Mouse (Mus musculus) retina, adult 2 months (tissue): ENCODE data around the gene Togaram2.

ENCODE experiments used
- DNase-seq: peaks from one replicate; pipeline ENCODE4 v3.0.0-alpha.2; 2012; ENCODE audit warnings: low read depth, low spot score

Togaram2 gene

DNA sequence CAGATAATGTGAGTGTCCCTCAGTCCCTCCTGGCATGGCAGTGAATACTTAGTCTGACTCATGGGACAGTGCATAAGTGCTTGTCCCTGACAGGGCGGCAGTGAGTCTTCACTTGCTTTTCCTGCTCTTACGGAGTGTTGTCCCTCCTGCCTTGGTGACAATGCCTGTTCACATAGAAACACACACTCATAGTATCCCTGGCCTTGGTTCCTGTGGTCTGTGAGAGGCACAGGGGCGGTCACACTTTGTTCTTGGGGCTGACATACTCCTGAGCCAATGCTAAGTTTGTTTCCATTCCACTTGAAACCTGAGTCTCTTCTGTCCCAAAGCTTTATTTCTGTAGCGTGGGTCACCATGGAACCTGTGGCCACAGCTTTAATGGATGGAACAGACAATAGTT lies 9.3 kb downstream of the Togaram2 start:
- DNase-seq: no peak

DNA sequence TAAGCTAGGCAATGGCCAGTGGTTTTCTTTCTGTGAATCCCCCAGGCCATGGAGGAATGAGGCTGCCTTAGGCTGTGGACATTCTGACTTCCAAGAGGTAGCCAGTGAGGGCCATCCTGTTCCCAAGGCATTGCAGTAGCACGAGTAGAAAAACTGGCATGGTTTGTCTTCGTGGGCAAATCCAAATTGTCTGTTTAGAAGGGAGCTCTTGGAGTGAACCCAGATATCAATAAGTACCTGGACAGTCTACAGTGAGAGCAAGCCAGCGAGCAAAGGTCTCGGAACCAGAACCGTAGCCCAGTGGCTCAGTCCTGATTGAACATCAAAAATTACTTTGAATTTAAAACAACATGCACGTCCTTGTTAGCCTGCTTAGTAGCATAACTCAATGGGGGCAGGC lies 10.2 kb downstream of the Togaram2 start:
- no peak for DNase-seq

DNA sequence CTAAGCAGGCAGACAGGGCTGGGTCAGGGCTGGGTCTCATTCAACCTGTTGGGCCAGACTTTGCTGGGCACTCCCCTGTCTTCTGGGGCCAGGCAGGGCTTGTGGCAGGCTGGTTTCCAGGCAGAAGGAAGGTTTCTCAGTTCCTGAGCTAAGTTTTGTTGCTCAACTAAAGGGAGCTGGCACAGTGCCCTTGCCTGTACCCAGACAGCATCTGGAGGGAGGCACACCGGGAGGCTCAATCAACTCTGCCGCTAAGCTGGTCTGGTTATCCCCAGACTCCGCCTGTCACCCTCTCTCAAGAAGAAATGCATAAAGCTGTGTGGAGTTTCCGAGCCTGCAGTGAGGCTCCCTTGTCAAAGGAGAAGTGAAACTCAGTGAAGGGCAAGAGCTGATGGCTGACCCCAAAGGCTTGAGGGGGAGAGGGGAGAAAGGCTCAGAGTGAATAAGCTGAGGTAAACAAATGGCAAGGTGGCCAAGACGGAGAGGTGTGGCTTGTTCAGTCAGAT lies 11.1 kb downstream of the Togaram2 start:
- DNase-seq: no peak

DNA sequence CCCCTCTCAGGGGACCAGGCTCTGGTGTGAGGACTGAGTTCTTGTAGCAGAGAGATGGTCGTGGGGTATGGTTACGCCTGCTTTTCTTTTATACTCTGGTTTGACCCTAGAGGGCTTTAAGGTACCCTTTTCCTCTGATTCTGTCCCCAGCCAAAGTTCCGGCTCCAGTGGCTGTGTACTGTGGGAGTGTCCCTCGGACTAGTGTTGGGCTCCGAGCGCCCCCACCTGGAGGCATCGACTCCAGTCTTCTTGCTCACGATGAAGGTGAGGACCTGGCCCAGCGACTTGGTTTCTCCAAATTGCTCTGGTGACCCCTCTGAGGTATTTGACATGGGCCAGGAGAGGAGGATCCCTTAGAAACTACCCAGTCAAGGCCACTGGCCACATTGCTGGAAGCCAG lies 14.4 kb downstream of the Togaram2 start:
- DNase-seq: no peak

DNA sequence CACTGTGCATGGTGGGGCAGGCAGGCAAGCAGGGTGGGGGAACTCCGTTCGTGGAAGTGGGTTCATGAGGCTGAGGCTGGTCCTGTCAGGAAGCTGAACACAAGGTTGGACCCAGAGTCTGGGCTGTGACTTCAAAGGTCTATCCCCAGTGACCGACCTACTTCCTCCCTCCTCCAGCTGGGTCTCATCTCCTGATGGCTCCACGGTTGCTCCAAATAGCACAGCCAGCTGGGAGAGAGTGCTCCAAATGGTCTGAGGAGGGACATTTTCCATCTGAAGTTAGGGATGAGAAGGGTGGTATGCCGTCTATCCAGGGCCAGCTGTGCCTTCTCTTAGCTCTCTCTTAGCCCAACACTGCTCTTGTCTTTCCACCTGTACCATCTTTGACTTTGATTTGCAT lies 16.8 kb downstream of the Togaram2 start:
- no peak for DNase-seq

DNA sequence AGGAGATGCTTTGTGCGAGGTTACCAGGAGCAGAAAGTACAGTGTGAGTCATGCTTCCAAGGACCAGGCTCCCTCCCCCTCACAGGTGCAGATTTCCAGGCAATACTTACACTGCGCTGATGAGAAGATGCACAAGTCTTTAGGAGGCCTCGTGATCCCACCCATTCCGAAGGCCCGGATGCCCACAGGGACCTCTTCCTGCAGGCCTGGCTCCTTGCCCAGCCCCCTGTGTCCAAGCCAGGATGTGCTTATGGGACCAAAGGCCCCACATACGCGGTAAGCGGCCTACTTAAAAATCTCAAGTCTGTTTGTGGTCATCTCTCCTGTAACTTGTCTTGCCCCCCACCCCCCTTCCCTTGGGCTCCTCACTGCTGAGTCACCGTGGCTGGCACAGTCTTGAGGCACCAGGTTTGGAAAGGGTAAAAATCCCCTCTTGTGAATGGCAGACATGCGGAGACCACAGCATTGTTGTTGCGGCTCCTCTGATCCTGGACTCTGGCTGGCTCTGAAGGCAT lies 18.4 kb downstream of the Togaram2 start:
- no peak for DNase-seq

DNA sequence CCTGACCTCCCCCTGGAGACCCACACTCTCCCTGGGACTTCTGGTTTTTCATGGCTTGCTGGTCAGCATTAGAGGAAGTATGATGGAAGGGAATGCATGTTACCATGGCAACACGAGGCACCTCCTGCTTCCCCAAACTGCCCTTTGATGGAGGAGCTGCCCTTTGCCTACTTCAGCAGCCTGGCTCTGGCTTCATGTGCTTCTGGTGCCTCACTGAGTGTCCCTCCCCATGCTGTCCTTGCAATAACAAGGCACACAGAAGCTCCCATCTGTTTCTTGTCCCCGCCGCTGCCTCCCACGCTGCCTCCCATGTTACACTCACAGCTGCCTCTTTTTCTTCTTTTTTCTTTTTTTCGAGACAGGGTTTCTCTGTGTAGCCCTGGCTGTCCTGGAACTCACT lies 20.3 kb downstream of the Togaram2 start:
- DNase-seq: no peak

DNA sequence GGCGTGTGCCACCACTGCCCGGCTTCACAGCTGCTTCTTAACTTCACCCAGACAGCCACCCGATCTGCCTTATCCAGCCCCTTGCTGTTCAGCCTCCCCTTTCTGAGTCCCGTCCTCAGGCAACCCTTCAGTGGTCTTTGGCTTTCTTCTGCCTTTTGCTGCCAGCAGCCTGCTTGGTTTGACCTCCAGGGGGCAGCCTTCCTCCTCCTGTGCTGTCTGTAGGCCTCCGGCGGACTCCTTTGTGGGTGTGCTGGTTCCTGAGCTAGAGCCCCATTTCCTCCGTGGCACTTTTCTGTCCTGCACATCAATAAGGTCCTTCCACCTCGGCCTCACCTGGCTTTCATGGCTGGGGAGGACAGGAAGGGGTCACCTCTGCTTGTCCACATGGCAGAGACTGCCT lies 20.7 kb downstream of the Togaram2 start:
- no peak for DNase-seq

DNA sequence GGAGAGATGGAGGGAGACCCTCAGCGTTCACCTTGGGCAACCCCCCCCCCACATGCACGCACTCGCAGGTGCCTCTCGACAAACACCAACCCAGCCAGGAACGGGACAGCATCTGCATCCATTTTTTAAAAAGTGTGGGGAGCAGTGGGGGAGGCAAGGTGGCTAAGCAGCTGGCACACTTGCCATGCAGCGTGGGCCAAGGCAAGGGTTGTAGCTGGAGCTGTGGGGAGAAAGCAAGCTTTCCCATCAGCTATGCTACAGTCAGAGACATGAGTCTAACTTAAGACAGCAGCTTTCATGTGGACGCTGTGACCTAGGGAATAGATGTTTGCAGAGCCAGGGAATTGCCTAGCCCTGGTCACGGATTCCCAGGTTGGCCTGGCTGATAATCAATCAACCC lies 22.1 kb downstream of the Togaram2 start:
- DNase-seq: no peak

DNA sequence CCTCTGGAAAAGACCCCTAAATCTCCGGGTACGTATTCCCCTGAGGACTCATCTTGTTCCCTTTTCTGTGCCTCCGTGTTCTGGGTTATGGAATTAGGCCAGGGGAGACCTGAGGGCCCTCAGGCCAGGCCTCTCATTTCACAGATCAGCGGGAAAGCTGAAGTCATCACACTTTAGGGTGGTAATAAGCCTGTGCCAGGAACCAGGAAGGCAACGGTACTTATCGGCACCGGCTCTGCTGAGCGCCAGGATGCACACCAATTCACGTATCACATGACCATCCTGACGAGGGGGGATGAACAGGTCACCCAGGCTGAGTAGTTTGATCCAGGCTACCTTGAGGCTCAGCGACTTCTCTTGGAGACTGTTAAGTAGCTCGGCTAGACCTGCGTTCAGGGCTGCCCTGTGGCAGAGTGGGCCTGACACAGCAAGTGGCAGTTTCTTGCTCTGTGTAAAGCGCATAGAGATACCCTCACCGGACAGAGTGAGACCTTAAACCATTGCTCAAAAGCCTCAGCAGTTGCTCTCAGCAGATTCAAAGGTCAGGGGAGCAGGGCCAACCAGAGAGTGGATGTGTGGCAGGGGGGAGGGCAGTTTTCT lies 22.8 kb downstream of the Togaram2 start:
- DNase-seq: no peak

DNA sequence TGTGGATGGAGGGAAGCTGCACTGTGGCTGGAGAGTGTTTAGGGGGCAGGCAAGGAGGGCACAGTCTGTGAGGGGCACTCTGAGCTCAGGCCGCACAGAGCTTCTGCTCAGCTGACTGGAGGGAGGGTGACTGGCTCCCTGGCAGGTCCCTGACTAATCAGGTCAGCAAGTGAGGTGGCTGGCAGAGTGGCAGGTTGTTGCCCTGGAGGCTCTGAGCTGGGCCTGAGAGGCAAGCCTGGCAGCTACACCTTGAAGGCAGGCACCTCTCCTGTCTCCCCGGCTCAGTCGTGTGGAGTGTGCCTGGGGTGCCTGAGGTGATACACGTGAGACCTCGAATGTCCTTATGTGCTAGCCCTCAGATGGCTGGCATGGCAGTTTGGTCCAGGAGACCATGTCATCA lies 23.3 kb downstream of the Togaram2 start:
- no peak for DNase-seq

DNA sequence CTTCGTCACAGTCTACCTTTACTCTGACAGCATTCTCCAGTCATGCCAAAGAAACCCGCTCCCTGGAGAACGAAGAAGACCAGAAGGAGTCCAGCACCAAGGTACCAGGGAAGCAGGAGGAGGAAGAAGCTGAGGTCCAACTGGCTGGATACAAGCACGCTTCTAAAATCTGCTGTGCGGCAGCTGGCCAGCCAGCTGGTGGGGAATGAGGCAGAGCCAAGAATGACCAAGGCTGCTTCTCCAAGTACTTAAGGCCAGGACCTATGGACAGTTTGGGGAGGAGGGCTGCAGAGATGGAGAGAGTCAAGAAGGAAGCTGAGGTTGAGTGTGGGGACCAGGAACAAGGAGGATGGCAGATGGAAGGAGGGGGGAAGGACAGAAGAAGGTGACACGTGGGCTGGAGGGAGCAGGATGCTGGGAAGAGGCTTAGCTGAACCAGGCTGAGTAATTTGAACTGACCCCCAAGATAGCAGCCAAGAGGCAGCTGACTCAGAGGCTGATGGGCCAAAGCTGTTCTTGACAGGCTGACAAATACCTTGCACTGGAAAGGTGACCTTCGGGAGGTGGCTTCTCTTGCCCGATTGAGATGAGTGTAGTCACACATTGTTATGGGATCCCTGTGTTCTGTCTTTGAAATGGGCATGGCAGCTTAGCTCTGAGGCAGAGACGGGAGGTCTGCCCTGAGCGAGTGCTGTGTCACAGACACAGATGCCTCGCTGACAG lies 25.0 kb downstream of the Togaram2 start:
- no peak for DNase-seq

DNA sequence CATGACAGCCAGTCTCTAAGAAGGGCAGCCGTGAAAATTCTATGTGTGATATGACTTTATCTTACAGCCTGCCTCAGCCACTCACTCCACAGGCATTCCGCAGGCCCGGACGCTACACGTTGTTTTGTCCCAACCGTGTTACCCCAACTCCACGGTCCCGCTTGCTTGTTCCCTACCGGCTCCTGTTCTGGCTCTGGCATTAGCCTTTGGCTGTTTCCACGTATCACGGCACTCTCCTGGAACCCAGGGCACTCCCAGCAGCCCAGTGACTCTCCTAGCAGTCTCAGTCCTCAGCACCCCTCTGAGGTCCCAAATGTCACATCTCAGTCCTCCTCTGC lies 25.5 kb downstream of the Togaram2 start:
- DNase-seq: no peak

DNA sequence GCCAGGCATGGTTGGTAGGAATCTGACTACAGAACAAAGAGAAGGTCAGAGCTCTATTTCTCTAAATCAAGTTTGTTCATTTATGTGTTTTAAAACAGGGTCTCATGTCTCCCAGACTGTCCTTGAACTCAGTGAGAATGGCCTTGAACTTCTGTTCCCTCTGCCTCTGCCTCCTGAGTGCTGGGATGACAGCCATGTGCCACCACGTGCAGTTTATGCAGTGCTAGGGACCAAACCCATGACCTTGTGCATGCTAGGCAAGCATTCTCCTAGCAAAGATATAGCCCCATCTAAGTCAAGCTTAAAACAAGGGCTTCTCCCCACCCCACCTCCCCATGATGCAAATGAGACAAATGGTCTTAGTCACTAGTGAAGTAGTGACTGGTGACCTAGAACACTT lies 32.1 kb downstream of the Togaram2 start:
- no peak for DNase-seq

DNA sequence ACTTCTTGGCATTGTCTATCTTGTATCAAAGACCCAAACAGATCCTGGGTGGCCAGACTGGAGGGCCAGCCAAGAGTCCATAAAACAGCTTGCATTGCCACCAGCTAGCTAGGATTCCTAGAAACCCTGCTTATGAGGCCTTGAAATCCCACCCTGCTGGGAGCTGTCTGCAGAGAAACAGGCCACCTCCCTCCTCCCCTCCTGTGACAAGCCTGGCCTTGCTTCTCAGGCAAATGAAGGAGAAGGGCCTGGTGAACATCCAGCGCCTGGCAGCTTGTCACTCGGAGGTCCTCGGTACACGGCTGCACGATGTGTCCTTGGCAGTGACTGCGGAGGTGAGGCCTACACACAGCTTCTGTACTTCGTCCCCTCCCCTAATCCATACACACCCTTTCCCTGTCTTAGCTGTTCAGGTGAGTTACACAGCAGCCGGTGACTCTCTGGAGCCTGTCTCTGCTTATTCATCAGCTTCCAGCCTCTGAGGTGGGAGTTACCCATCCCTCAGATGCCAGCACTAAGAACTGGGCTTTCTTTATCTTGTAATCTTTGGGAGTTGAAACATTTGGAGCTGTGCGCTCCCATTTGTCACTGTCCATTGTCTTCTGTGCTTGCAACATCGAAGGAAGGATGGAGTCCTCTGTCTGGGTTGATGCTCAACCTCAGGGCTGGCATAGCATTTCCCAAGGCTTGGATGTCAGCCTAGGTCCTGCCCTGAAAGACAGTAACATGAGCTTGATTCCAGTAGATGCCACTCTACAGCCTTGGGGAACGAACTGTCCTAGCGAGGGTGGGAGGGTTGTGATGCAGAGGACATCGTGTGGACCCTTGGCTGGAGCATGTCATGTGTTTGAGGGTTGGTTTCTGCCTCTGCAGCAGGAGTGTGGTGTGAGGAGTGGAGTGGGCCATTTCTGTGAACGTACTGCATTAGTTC lies 32.8 kb downstream of the Togaram2 start:
- no peak for DNase-seq

DNA sequence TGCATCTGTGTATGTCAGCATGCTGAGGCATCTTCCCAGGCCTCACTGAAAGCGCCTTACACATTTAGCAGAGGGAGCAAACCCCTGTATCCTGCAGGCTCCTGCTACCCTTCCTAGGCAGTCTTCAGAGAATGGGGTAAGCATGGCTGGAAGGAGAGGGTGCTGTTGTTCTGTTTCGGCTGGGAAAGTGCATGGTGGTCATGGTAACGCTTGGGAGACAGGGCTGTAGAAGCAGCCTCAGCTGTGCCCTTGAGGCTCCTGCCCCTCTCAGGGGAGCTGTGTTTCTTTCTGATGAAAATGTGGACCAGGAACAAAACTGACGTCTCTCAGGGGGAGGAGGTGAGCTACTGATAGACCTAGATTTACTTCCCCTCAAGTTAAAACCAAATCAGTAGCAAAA lies 34.7 kb downstream of the Togaram2 start:
- no peak for DNase-seq

DNA sequence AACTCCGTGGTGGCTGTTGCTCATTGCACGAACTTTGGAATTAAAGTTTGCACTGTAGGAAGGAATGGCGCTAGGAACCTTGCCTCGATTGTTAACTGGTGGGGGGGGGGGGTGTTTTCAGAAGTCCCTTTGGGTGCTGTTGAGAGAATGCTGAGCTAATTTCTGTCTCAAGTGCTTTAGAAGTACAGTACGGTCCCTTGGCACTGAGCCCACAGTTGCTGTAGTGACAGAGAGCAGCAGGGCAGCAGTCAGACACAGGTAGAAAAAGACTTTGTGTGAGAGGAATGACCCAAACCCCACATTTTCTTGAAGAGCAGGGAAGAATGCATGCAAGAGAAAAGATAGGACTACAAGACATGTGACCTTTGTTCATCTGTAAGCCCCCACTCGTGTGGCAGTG lies 39.2 kb downstream of the Togaram2 start:
- DNase-seq: no peak

DNA sequence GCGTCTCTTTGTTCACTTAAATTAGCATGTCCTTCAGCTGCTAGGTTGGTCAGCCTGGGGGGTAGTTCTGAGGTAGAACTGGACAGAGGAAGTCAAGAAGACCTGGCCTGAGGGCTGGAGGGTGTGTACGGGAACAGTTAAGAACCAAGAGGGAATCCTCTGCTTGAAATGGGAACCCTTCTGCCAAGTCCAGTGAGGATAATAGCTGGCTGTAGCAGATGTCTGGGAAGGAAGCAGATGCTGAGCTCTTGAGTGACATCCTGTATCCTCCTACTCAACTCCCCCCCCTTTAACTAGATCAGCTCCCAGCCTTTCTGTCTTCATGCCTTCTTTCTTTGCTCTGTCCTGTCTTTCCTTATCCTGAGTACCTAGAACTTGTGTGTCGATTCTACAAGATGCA lies 42.0 kb downstream of the Togaram2 start:
- DNase-seq: no peak

DNA sequence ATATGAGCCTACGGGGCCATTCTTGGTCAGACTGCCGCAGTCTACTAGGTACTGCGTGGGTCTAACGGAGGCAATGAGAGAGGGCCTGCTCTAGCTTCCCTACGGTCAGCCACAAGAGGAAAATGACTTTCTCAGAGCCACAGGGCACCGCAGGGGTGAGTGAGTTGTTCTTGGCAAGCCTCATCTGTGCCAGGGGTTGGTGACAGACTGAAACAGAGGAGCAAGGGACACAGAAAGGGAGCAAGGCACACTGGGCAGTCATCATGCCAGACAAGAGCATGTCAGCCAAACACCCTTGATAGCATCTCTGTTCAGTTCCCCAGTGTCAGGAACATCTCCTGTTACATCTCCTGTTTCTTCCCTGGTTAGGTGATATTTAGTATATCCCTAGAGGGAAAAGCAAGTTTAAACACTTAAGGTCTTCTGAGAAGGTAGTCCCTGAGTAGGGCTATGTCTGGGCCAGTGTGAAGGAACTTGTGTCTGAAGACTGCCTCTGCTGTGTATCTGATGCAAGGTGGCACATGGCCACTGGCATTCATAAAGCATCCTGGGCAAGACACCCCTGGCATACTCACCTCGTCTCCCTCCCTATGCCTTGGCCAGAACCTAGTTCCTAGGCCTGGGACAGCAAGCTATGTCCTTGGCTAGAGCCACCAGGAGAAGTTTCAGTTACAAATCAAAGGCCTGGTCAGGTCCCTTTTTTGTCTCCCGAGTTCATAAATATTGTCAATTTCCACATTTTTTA lies 45.0 kb downstream of the Togaram2 start:
- DNase-seq: no peak

DNA sequence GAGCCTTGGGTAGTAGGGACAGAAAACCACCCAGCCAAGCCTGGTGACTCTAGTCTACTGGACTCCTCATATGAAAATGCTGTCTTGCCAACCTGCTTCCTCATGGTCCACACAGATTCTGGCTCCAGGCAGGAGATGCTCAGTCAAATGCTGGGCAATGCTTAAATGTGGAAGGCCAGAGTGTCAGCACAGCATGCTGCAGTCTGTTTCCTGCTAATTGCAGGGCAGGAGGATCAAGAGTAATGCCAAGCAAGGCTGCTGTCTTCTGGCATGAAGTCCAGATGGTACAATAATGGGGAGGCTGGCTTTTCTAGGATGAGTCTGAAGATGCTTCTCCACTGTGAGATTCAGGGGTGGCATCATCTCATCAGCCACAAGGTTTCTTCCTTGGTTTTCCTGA lies 47.4 kb downstream of the Togaram2 start:
- no peak for DNase-seq

DNA sequence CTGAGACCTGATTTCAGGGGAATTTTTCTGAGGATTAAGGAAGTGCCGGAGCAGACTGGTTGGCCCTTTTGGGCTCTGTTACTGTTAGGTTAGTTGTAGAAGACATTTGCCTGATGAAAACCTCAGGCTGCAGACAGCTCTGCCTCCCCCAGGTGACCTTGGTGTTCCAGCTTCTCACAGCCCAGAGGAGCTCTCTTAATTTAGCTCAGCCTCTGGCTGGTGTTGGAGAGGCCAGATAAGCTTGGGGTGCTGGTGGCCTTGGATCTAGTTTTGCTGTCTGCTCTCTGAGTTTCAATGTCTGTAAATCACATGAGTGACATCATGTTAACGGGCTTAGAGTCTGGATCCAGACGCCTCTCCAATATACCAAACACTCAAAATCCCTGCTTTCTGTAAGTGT lies 48.0 kb downstream of the Togaram2 start:
- DNase-seq: no peak

DNA sequence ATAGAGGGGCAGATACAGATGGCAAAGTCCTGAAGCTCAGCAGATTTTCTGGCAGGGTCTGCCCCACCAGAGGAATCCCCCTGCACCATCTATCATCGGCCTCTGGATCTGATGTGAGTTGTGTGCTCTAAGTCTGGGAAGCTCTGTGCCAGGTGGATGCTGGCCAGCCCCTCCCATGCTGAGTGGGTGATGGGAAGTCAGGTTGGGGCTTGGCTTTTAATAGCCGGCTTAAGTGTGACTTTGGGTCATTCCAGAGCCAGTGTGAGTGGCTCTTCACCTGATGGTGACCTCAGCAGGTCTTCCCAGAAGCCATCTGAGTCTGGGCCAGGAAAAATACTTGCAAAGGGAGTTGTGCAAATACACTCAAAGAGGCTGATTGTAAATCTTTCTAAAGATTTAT lies 57.6 kb downstream of the Togaram2 start:
- DNase-seq: no peak
